Mouse (Mus musculus): ENCODE measurements around the gene Ttc8. TPM values are rescaled to one million over a fixed set of nuclear protein-coding genes. Genes with fewer than 3 reads are reported as not detected.

The Ttc8 gene
- polyA plus RNA-seq, 1 experiment = 36.1 TPM

- Histone ChIP-seq H3K4me1 (ENCODE audit: control insufficient read depth, insufficient read depth, low read length) (no peaks in the 10 kb centered on the region), H3K27ac (ENCODE audit: insufficient read depth, low read depth, low read length) (no peak overlapping the region), H3K36me3 (ENCODE audit: control insufficient read depth, insufficient read depth, low read length) (no peaks in the 10 kb centered on the region), H3K4me3 (ENCODE audit: insufficient read depth, low read depth, low read length) (no peak overlapping the region), H3K27me3 (replicated peaks; ENCODE audit: control insufficient read depth, insufficient read depth, low read length) (no peaks in the 10 kb centered on the region)
- no peak for DNase-seq
- WGBS = 85% methylated on average over 2 of the region's 2 CpGs
- TF ChIP-seq CTCF (conservative IDR thresholded peaks at IDR 0.05; ENCODE audit: insufficient read depth, insufficient read length, low read depth, low read length) = no peak
- TF ChIP-seq POLR2A (IDR thresholded peaks at IDR 0.05; ENCODE audit: low read depth, low read length) = no peak
These were observed 73.4 kb downstream of the Ttc8 start for GRCm38 (mm10) chr12:98993736-98994135.

GRCm38 (mm10) chr12:98994366-98994765, 74.0 kb downstream of the Ttc8 start:
- WGBS = 82% methylated on average over 3 of the region's 3 CpGs

GRCm38 (mm10) chr12:98995881-98996280, 75.5 kb downstream of the Ttc8 start:
- no peak for TF ChIP-seq CTCF (conservative IDR thresholded peaks at IDR 0.05; ENCODE audit: insufficient read depth, insufficient read length, low read depth, low read length)
- TF ChIP-seq POLR2A (IDR thresholded peaks at IDR 0.05; ENCODE audit: low read depth, low read length) = no peak
- Histone ChIP-seq H3K27ac (ENCODE audit: insufficient read depth, low read depth, low read length) (no peak overlapping the region), H3K4me1 (ENCODE audit: control insufficient read depth, insufficient read depth, low read length) (no peaks in the 10 kb centered on the region), H3K27me3 (replicated peaks; ENCODE audit: control insufficient read depth, insufficient read depth, low read length) (no peaks in the 10 kb centered on the region), H3K4me3 (ENCODE audit: insufficient read depth, low read depth, low read length) (no peak overlapping the region), H3K36me3 (ENCODE audit: control insufficient read depth, insufficient read depth, low read length) (no peaks in the 10 kb centered on the region)
- DNase-seq = no peak
- WGBS = 88% methylated on average over 1 of the region's 1 CpGs

More at GRCm38 (mm10) chr12:98994366-98994765, 74.0 kb downstream of the Ttc8 start:
- no peak for DNase-seq
- Histone ChIP-seq H3K36me3 (ENCODE audit: control insufficient read depth, insufficient read depth, low read length) (no peaks in the 10 kb centered on the region), H3K27ac (ENCODE audit: insufficient read depth, low read depth, low read length) (no peak overlapping the region), H3K27me3 (replicated peaks; ENCODE audit: control insufficient read depth, insufficient read depth, low read length) (no peaks in the 10 kb centered on the region), H3K4me3 (ENCODE audit: insufficient read depth, low read depth, low read length) (no peak overlapping the region), H3K4me1 (ENCODE audit: control insufficient read depth, insufficient read depth, low read length) (no peaks in the 10 kb centered on the region)
- no peak for TF ChIP-seq POLR2A (IDR thresholded peaks at IDR 0.05; ENCODE audit: low read depth, low read length)
- no peak for TF ChIP-seq CTCF (conservative IDR thresholded peaks at IDR 0.05; ENCODE audit: insufficient read depth, insufficient read length, low read depth, low read length)

- WGBS = 52% methylated on average over 6 of the region's 6 CpGs
- H3K36me3 ChIP-seq (ENCODE audit: control insufficient read depth, insufficient read depth, low read length) = no peaks in the 10 kb centered on the region
- no peak for DNase-seq
- no peak for TF ChIP-seq CTCF (conservative IDR thresholded peaks at IDR 0.05; ENCODE audit: insufficient read depth, insufficient read length, low read depth, low read length)
- no peak for TF ChIP-seq POLR2A (IDR thresholded peaks at IDR 0.05; ENCODE audit: low read depth, low read length)
- H3K27ac ChIP-seq (ENCODE audit: insufficient read depth, low read depth, low read length) = no peak overlapping the region
- no peak overlapping the region for H3K4me3 ChIP-seq (ENCODE audit: insufficient read depth, low read depth, low read length)
- H3K27me3 ChIP-seq (replicated peaks; ENCODE audit: control insufficient read depth, insufficient read depth, low read length) = no peaks in the 10 kb centered on the region
- no peaks in the 10 kb centered on the region for H3K4me1 ChIP-seq (ENCODE audit: control insufficient read depth, insufficient read depth, low read length)
These were observed 76.2 kb downstream of the Ttc8 start for GRCm38 (mm10) chr12:98996581-98996988.

- Histone ChIP-seq H3K4me3 (ENCODE audit: insufficient read depth, low read depth, low read length) (no peak overlapping the region), H3K4me1 (ENCODE audit: control insufficient read depth, insufficient read depth, low read length) (no peaks in the 10 kb centered on the region), H3K27ac (ENCODE audit: insufficient read depth, low read depth, low read length) (no peak overlapping the region), H3K27me3 (replicated peaks; ENCODE audit: control insufficient read depth, insufficient read depth, low read length) (no peaks in the 10 kb centered on the region), H3K36me3 (ENCODE audit: control insufficient read depth, insufficient read depth, low read length) (no peaks in the 10 kb centered on the region)
- no peak for TF ChIP-seq POLR2A (IDR thresholded peaks at IDR 0.05; ENCODE audit: low read depth, low read length)
- no peak for TF ChIP-seq CTCF (conservative IDR thresholded peaks at IDR 0.05; ENCODE audit: insufficient read depth, insufficient read length, low read depth, low read length)
- DNase-seq = no peak
- WGBS = 92% methylated on average over 5 of the region's 5 CpGs
These were observed 76.7 kb downstream of the Ttc8 start for GRCm38 (mm10) chr12:98997046-98997445.

GRCm38 (mm10) chr12:98998662-98999428, 78.5 kb downstream of the Ttc8 start:
- TF ChIP-seq CTCF (conservative IDR thresholded peaks at IDR 0.05; ENCODE audit: insufficient read depth, insufficient read length, low read depth, low read length) (no peak), POLR2A (IDR thresholded peaks at IDR 0.05; ENCODE audit: low read depth, low read length) (no peak)
- no peak overlapping the region for H3K4me3 ChIP-seq (ENCODE audit: insufficient read depth, low read depth, low read length)
- H3K4me1 ChIP-seq (ENCODE audit: control insufficient read depth, insufficient read depth, low read length) = no peaks in the 10 kb centered on the region
- H3K27ac ChIP-seq (ENCODE audit: insufficient read depth, low read depth, low read length) = no peak overlapping the region
- no peaks in the 10 kb centered on the region for H3K36me3 ChIP-seq (ENCODE audit: control insufficient read depth, insufficient read depth, low read length)
- whole genome bisulfite sequencing = 86% methylated on average over 10 of the region's 10 CpGs
- no peaks in the 10 kb centered on the region for H3K27me3 ChIP-seq (replicated peaks; ENCODE audit: control insufficient read depth, insufficient read depth, low read length)
- no peak for DNase-seq

- DNase-seq = no peak
- no peak for TF ChIP-seq POLR2A (IDR thresholded peaks at IDR 0.05; ENCODE audit: low read depth, low read length)
- TF ChIP-seq CTCF (conservative IDR thresholded peaks at IDR 0.05; ENCODE audit: insufficient read depth, insufficient read length, low read depth, low read length) = no peak
- Histone ChIP-seq H3K4me3 (ENCODE audit: insufficient read depth, low read depth, low read length) (no peak overlapping the region), H3K4me1 (ENCODE audit: control insufficient read depth, insufficient read depth, low read length) (no peaks in the 10 kb centered on the region), H3K27ac (ENCODE audit: insufficient read depth, low read depth, low read length) (no peak overlapping the region), H3K36me3 (ENCODE audit: control insufficient read depth, insufficient read depth, low read length) (no peaks in the 10 kb centered on the region), H3K27me3 (replicated peaks; ENCODE audit: control insufficient read depth, insufficient read depth, low read length) (no peaks in the 10 kb centered on the region)
- WGBS = 75% methylated on average over 2 of the region's 2 CpGs
These were observed 79.9 kb downstream of the Ttc8 start for GRCm38 (mm10) chr12:99000310-99000709.

All from kidney, adult 2 months (tissue).